Mouse (Mus musculus): ENCODE results near the gene Slc44a3.

DNA sequence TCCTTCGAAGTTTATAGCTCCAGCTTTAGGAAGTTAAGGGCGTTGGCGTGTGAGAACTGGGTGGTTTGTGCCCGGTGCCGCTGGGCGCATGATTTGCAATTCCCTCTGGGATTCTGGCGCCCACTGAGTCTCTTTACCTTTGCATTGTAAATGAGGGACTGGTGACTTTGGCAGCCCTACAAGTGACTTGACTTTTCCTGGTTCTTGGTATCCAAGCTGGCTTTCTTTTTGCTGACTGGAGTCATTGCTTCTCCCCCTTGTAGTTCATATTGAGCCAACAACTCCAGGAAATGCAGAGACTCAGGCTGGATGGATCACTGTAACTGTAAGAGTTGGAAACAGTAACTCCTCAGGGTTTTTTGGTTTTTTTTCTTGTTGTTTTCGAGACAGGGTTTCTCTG is 104.0 kb downstream of the Slc44a3 start:
- no peak for TF ChIP-seq CTCF (IDR thresholded peaks at IDR 0.05; ENCODE audit: low read depth)
- TF ChIP-seq EP300 (IDR thresholded peaks at IDR 0.05; ENCODE audit: low read depth) = no peak

Data from liver, postnatal 0 days (tissue).